Mouse (Mus musculus) ES-E14 (cell line): ENCODE measurements around the gene Mybpc3.

Source experiments
- CHD2 ChIP-seq: IDR thresholded peaks from 2 replicates; pipeline ENCODE4 v1.6.1; 2014; ENCODE audit warnings: mild to moderate bottlenecking, low read depth, low read length, inconsistent platforms
- HCFC1 ChIP-seq: IDR thresholded peaks from 2 replicates; pipeline ENCODE4 v1.6.1; 2012; ENCODE audit warnings: low read length, inconsistent platforms, borderline replicate concordance; ENCODE audit not compliant: insufficient read depth
- MAFK ChIP-seq: IDR thresholded peaks from 2 replicates; pipeline ENCODE4 v1.6.1; 2014; ENCODE audit warnings: mild to moderate bottlenecking, low read depth, low read length, inconsistent platforms; ENCODE audit not compliant: insufficient read depth
- ZC3H11A ChIP-seq: IDR thresholded peaks from 2 replicates; pipeline ENCODE4 v1.6.1; 2012; ENCODE audit warnings: low read depth, mild to moderate bottlenecking, inconsistent platforms, low read length, borderline replicate concordance
- ZNF384 ChIP-seq: IDR thresholded peaks from 2 replicates; pipeline ENCODE4 v1.6.1; 2012; ENCODE audit warnings: low read depth, low read length, inconsistent platforms

DNA sequence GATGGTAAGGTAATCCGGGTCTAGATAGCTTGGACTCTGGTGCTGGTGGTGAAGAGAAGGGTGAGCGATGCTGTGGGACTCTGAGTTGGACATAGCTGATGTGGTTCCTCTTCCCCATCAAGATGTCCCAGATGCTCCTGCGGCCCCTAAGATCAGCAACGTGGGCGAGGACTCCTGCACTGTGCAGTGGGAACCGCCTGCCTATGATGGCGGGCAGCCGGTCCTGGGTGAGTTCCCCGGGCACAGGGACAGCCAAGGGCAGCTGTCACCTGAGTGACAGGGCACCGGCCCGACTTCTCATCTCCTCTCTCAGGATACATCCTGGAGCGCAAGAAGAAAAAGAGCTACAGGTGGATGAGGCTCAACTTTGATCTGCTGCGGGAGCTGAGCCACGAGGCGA is 13.3 kb downstream of the Mybpc3 start:
- TF ChIP-seq ZC3H11A (no peak), MAFK (no peak), ZNF384 (no peak), HCFC1 (no peak), CHD2 (no peak)
